Mouse (Mus musculus): ENCODE measurements around the gene Cox4i2.

- TF ChIP-seq CTCF (IDR thresholded peaks at IDR 0.05; ENCODE audit: control insufficient read depth, insufficient read depth, insufficient replicate concordance, low read depth, low read length) = no peak
- TF ChIP-seq POLR2A (IDR thresholded peaks at IDR 0.05; ENCODE audit: control insufficient read depth, low read depth, low read length) = no peak
Measured at GRCm38 (mm10) chr2:152802303-152802702, 48.3 kb downstream of the Cox4i2 start.
